Comparison of ENCODE assay signal across 8 mouse cellular contexts in the genomic region with DNA sequence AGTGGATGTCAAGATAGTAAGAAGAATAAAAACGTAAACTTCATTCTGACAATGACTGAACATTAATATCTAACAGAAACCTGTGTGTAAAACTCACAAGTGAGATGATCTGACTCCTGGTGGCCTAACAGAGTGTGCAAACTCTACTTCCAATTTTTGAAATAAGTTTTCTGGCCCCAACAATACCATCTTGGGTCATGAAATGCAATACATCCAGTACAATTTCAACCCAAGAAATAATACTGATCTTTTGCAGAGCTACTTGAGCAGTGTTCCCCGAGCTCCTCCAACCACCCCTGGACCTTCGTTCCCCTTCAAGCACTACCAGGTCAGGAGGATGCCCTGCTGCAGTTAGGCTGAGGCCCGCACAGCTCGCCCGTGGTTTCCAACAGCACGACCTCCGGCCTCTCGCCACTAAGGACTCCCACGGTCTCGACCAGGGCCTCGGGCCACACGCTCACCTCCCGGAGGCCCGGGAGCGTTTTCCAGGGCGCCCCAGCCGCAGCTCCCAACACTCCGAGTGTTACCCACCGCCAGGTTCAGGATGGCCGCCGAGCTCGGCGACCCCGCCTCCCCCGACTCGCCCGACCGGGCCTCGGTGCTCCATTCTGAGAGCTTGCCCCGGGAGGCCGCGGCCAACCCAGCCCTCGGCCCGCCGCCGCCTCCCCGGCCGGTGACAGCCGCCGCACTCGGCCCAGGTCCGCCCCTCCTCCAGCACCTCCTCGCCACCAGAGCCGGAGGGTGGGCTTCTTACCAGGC. TPM values are rescaled to one million over a fixed set of nuclear protein-coding genes. Genes with fewer than 3 reads are reported as not detected.
DNase-seq lines count a peak whose midpoint lies in the region; ATAC-seq and TF ChIP-seq lines count a peak whose summit lies in the region.

No protein-coding gene starts in this region.

- H3K9me3 ChIP-seq in liver, embryonic 16.5 days (replicated peaks; ENCODE audit: control insufficient read depth, low read length): no peaks in the 10 kb centered on the region
- no peaks in the 10 kb centered on the region for H3K9me3 ChIP-seq in neural tube, embryonic 12.5 days

- no peak for DNase-seq in thymus, adult 2 months
- DNase-seq in thymus, postnatal 14 days: no peak
- DNase-seq in brain, adult 2 months (ENCODE audit: low read depth, low spot score): peak; percentile 56
- DNase-seq in kidney, adult 9 months: peak; percentile 50
- peak; percentile 50 for DNase-seq in urinary bladder, postnatal 25 days (ENCODE audit: low spot score)

- peak overlapping the region; percentile 100 for H3K9ac ChIP-seq in liver, embryonic 16.5 days (ENCODE audit: low read depth, low read length)
- H3K9ac ChIP-seq in neural tube, embryonic 12.5 days: peak overlapping the region; percentile 96

- peak; percentile 6 for ATAC-seq in granulocyte monocyte progenitor cell, adult 5-6 weeks (replicated peaks; ENCODE audit: poor library complexity, severe bottlenecking)
- peak; percentile 81 for ATAC-seq in liver, embryonic 16.5 days (ENCODE audit: low read depth)
- peak; percentile 90 for ATAC-seq in neural tube, embryonic 12.5 days (ENCODE audit: low FRiP score, low read depth)

- H3K4me3 ChIP-seq in thymus, adult 2 months (ENCODE audit: control insufficient read depth, insufficient read depth, low read length): peak overlapping the region; percentile 85
- peak overlapping the region; percentile 100 for H3K4me3 ChIP-seq in liver, embryonic 16.5 days (ENCODE audit: low read depth, low read length)
- peak overlapping the region; percentile 96 for H3K4me3 ChIP-seq in neural tube, embryonic 12.5 days

- no peaks in the 10 kb centered on the region for H3K36me3 ChIP-seq in thymus, adult 2 months (ENCODE audit: control insufficient read depth, insufficient read depth, low read length)
- no peaks in the 10 kb centered on the region for H3K36me3 ChIP-seq in liver, embryonic 16.5 days (ENCODE audit: control insufficient read depth, insufficient read depth)
- H3K36me3 ChIP-seq in neural tube, embryonic 12.5 days: no peaks in the 10 kb centered on the region

- under 1% methylated on average over 45 of the region's 45 CpGs for WGBS in thymus, adult 2 months
- WGBS in liver, embryonic 16.5 days (ENCODE audit: insufficient replicate concordance): under 1% methylated on average over 45 of the region's 45 CpGs
- WGBS in neural tube, embryonic 12.5 days: 1% methylated on average over 42 of the region's 45 CpGs

- H3K27me3 ChIP-seq in thymus, adult 2 months (ENCODE audit: control insufficient read depth, insufficient read depth, low read length): no peaks in the 10 kb centered on the region
- no peaks in the 10 kb centered on the region for H3K27me3 ChIP-seq in liver, embryonic 16.5 days (ENCODE audit: control insufficient read depth, insufficient read depth, low read depth, low read length)
- no peaks in the 10 kb centered on the region for H3K27me3 ChIP-seq in neural tube, embryonic 12.5 days (replicated peaks)

- peak overlapping the region; percentile 72 for H3K4me2 ChIP-seq in liver, embryonic 16.5 days (ENCODE audit: low read depth, low read length)
- peak overlapping the region; percentile 64 for H3K4me2 ChIP-seq in neural tube, embryonic 12.5 days (replicated peaks)

- 0 out of 2 replicates have a peak, but pooled peaks cover 4% of the 10 kb centered on the region for H3K4me1 ChIP-seq in thymus, adult 2 months (replicated peaks; ENCODE audit: control insufficient read depth, insufficient read depth, low read length)
- H3K4me1 ChIP-seq in liver, embryonic 16.5 days (ENCODE audit: control insufficient read depth, low read depth, low read length): peaks cover 17% of the 10 kb centered on the region
- peaks cover 9% of the 10 kb centered on the region for H3K4me1 ChIP-seq in neural tube, embryonic 12.5 days

- TF ChIP-seq POLR2A in thymus, adult 2 months (IDR thresholded peaks at IDR 0.05; ENCODE audit: control insufficient read depth, extremely low read depth, insufficient read depth, low read length, poor library complexity): no peak

- TF ChIP-seq CTCF in thymus, adult 2 months (IDR thresholded peaks at IDR 0.05; ENCODE audit: borderline replicate concordance, control insufficient read depth, extremely low read depth, insufficient read depth, low read length, poor library complexity): no peak

- 0 out of 2 replicates have a peak overlapping the region, but pooled peaks have one; percentile 13 for H3K27ac ChIP-seq in thymus, adult 2 months (ENCODE audit: control insufficient read depth, insufficient read depth, low read length)
- peak overlapping the region; percentile 97 for H3K27ac ChIP-seq in liver, embryonic 16.5 days (ENCODE audit: low read length)
- H3K27ac ChIP-seq in neural tube, embryonic 12.5 days: peak overlapping the region; percentile 89

RNA-seq across cellular contexts. Expression of a gene that starts 0.6 kb away (rescaled TPM):
- polyA plus RNA-seq in thymus, adult 2 months (2012; rRNA removed): 55.9 and 61.4 TPM in 2 replicates
- total RNA-seq in granulocyte monocyte progenitor cell, adult 5-6 weeks (2014; fragmentation: Nextera tagmentation): 47.6 and 48.6 TPM in 2 replicates
- 57.7 and 76.1 TPM in 2 replicates for total RNA-seq in granulocyte monocyte progenitor cell, adult 5-6 weeks (2017)
- 32.8 and 36.5 TPM in 2 replicates for polyA plus RNA-seq in liver, embryonic 16.5 days (2015; fragmentation: Nextera tagmentation; extraction: Ambion mirVana)
- 38.3 and 42.0 TPM in 2 replicates for polyA plus RNA-seq in neural tube, embryonic 12.5 days (2016; fragmentation: Nextera tagmentation; extraction: Ambion mirVana)

RNA-seq across cellular contexts. Expression of a gene that starts 25.8 kb away (rescaled TPM):
- not detected in 2 replicates for polyA plus RNA-seq in thymus, adult 2 months (2012; rRNA removed)
- total RNA-seq in granulocyte monocyte progenitor cell, adult 5-6 weeks (2014; fragmentation: Nextera tagmentation): not detected in 2 replicates
- total RNA-seq in granulocyte monocyte progenitor cell, adult 5-6 weeks (2017): not detected in 2 replicates
- not detected in 2 replicates for polyA plus RNA-seq in liver, embryonic 16.5 days (2015; fragmentation: Nextera tagmentation; extraction: Ambion mirVana)
- polyA plus RNA-seq in neural tube, embryonic 12.5 days (2016; fragmentation: Nextera tagmentation; extraction: Ambion mirVana): not detected in 2 replicates

RNA-seq across cellular contexts. Expression of a gene that starts 43.5 kb away (rescaled TPM):
- polyA plus RNA-seq in thymus, adult 2 months (2012; rRNA removed): 26.0 and 29.1 TPM in 2 replicates
- 36.3 and 36.4 TPM in 2 replicates for total RNA-seq in granulocyte monocyte progenitor cell, adult 5-6 weeks (2014; fragmentation: Nextera tagmentation)
- 23.1 and 23.7 TPM in 2 replicates for total RNA-seq in granulocyte monocyte progenitor cell, adult 5-6 weeks (2017)
- 16.5 and 18.2 TPM in 2 replicates for polyA plus RNA-seq in liver, embryonic 16.5 days (2015; fragmentation: Nextera tagmentation; extraction: Ambion mirVana)
- 28.6 and 28.8 TPM in 2 replicates for polyA plus RNA-seq in neural tube, embryonic 12.5 days (2016; fragmentation: Nextera tagmentation; extraction: Ambion mirVana)

Comparison
In these comparisons a context has a peak if more than half of its experiments do, and no peak if none do; other contexts are left out.
1. DNase-seq: peak in brain, adult 2 months (single experiment), kidney, adult 9 months (single experiment) and urinary bladder, postnatal 25 days (single experiment); none in thymus, adult 2 months (single experiment) and thymus, postnatal 14 days (single experiment).
2. H3K27ac ChIP-seq: peak in every context shown above with its lines; median percentile 97 in liver, embryonic 16.5 days; 89 in neural tube, embryonic 12.5 days; 13 in thymus, adult 2 months.
3. ATAC-seq: peak in every context shown above with its lines; median percentile 90 in neural tube, embryonic 12.5 days; 81 in liver, embryonic 16.5 days; 6 in granulocyte monocyte progenitor cell, adult 5-6 weeks.
4. Peak in every context shown above with its lines, with median percentiles within 50 percentile points of each other: H3K4me3 ChIP-seq.